Mouse (Mus musculus) spleen, embryonic (tissue): ENCODE results near the gene Ubald1.

Experiments used
- CTCF ChIA-PET: fragments of 350-600 bp; sonication (Branson Sonifier 250); formaldehyde crosslinking; loops from one replicate; lab custom pipeline; 2022; lab: Charles Lee

Ubald1 gene

GRCm38 (mm10) chr16:4880136-4880825 is at the start of gene Ubald1:
Gene Ubald1 (minus strand): TSS chr16:4880315.
- CTCF ChIA-PET, result interaction anchor here (0.5 to 1.7 kb wide), 3 partner anchors 14 to 216 kb away, joined by 9 to 12 read pairs (median 10); no protein-coding TSS in a partner anchor

GRCm38 (mm10) chr16:4928474-4928873 is 48.4 kb upstream of the Ubald1 start:
- CTCF ChIA-PET, result no interaction called here

GRCm38 (mm10) chr16:4927967-4928366 is 47.9 kb upstream of the Ubald1 start:
- CTCF ChIA-PET, result no interaction called here

GRCm38 (mm10) chr16:4923996-4924395 is 43.9 kb upstream of the Ubald1 start:
- CTCF ChIA-PET, result interaction anchor here (0.6 kb wide), 1 partner anchor 43 kb away, joined by 4 read pairs; no protein-coding TSS in a partner anchor

GRCm38 (mm10) chr16:4922481-4922880 is 42.4 kb upstream of the Ubald1 start:
- CTCF ChIA-PET, result no interaction called here

- CTCF ChIA-PET, result no interaction called here
These were observed 40.4 kb upstream of the Ubald1 start for GRCm38 (mm10) chr16:4920556-4920955.

- CTCF ChIA-PET, result interaction anchor here (1.0 kb wide), 1 partner anchor 23 kb away, joined by 4 read pairs; no protein-coding TSS in a partner anchor
These were observed 36.5 kb upstream of the Ubald1 start for GRCm38 (mm10) chr16:4916608-4917007.

GRCm38 (mm10) chr16:4915931-4916330 is 35.8 kb upstream of the Ubald1 start:
- CTCF ChIA-PET, result interaction anchor here (1.0 kb wide), 1 partner anchor 23 kb away, joined by 4 read pairs; no protein-coding TSS in a partner anchor

- CTCF ChIA-PET, result interaction anchor here (0.7 to 2.0 kb wide), 3 partner anchors 34 to 50 kb away, joined by 3 to 10 read pairs (median 3); partner anchors contain the start of gene Ubald1
These were observed 33.9 kb upstream of the Ubald1 start for GRCm38 (mm10) chr16:4913783-4914735.

GRCm38 (mm10) chr16:4912907-4913782 is 33.0 kb upstream of the Ubald1 start:
- CTCF ChIA-PET, result interaction anchor here (0.9 to 2.0 kb wide), 4 partner anchors 21 to 39 kb away, joined by 3 to 10 read pairs (median 4); partner anchors contain the start of gene Ubald1

GRCm38 (mm10) chr16:4912074-4912648 is 32.0 kb upstream of the Ubald1 start:
- CTCF ChIA-PET, result no interaction called here

GRCm38 (mm10) chr16:4910758-4911157 is 30.6 kb upstream of the Ubald1 start:
- CTCF ChIA-PET, result no interaction called here

GRCm38 (mm10) chr16:4909745-4910144 is 29.6 kb upstream of the Ubald1 start:
- CTCF ChIA-PET, result no interaction called here

GRCm38 (mm10) chr16:4907972-4908371 is 27.9 kb upstream of the Ubald1 start:
- CTCF ChIA-PET, result interaction anchor here (0.5 to 0.7 kb wide), 2 partner anchors 12 to 37 kb away, joined by 3 to 5 read pairs; no protein-coding TSS in a partner anchor

GRCm38 (mm10) chr16:4907386-4907785 is 27.3 kb upstream of the Ubald1 start:
- CTCF ChIA-PET, result interaction anchor here (0.7 kb wide), 1 partner anchor 36 kb away, joined by 3 read pairs; no protein-coding TSS in a partner anchor

- CTCF ChIA-PET, result no interaction called here
These were observed 26.4 kb upstream of the Ubald1 start for GRCm38 (mm10) chr16:4906559-4906958.

- CTCF ChIA-PET, result no interaction called here
These were observed 25.5 kb upstream of the Ubald1 start for GRCm38 (mm10) chr16:4905591-4905990.

GRCm38 (mm10) chr16:4904878-4905277 is 24.8 kb upstream of the Ubald1 start:
- CTCF ChIA-PET, result interaction anchor here (0.5 kb wide), 1 partner anchor 169 kb away, joined by 3 read pairs; no protein-coding TSS in a partner anchor

- CTCF ChIA-PET, result interaction anchor here (0.6 kb wide), 1 partner anchor 28 kb away, joined by 8 read pairs; no protein-coding TSS in a partner anchor
These were observed 23.5 kb upstream of the Ubald1 start for GRCm38 (mm10) chr16:4903491-4904102.

GRCm38 (mm10) chr16:4902390-4902789 is 22.3 kb upstream of the Ubald1 start:
- CTCF ChIA-PET, result no interaction called here
